Mouse (Mus musculus) left cerebral cortex, adult 8-10 months (tissue): ENCODE data around the gene Slpi. TPM values are rescaled to one million over a fixed set of nuclear protein-coding genes. Genes with fewer than 3 reads are reported as not detected.
A peak's percentile ranks its signal among the peaks of the same experiment; 100 is the strongest.

Experiments
- DNase-seq, 2 experiments: peaks; one replicate each; pipeline ENCODE4 v3.0.0; 2022; ENCODE audit warnings: low spot score in 2 of 2
- total RNA-seq, 4 experiments: library from RNA; stranded (reverse); gene quantifications; 2 replicates each; pipeline ENCODE4 v1.2.4; 2022

The Slpi gene
- total RNA-seq, 4 experiments from 2014 or later: 0.62 to 1.8 (median 1.3) TPM; not detected in 1

GRCm38 (mm10) chr2:164421306-164421705 lies 32.4 kb upstream of the Slpi start:
- no peak for DNase-seq

GRCm38 (mm10) chr2:164419489-164419888 lies 30.6 kb upstream of the Slpi start:
- no peak for DNase-seq

GRCm38 (mm10) chr2:164418308-164418875 lies 29.5 kb upstream of the Slpi start:
- DNase-seq: no peak

- DNase-seq: no peak
Measured at GRCm38 (mm10) chr2:164417198-164417597, 28.3 kb upstream of the Slpi start.

GRCm38 (mm10) chr2:164414581-164414980 lies 25.7 kb upstream of the Slpi start:
- no peak for DNase-seq

- DNase-seq: no peak
Measured at GRCm38 (mm10) chr2:164414167-164414566, 25.3 kb upstream of the Slpi start.

- peak in 1 of 2 experiments; percentile 50 for DNase-seq
Measured at GRCm38 (mm10) chr2:164407708-164408107, 18.8 kb upstream of the Slpi start.

- no peak for DNase-seq
Measured at GRCm38 (mm10) chr2:164405519-164405918, 16.6 kb upstream of the Slpi start.

GRCm38 (mm10) chr2:164405060-164405459 lies 16.2 kb upstream of the Slpi start, which contains the start of gene Matn4:
Gene Matn4, minus strand, starts transcription at chr2:164405160.
- DNase-seq: no peak

- no peak for DNase-seq
Measured at GRCm38 (mm10) chr2:164404082-164404990, 15.4 kb upstream of the Slpi start.

GRCm38 (mm10) chr2:164403396-164404081 lies 14.6 kb upstream of the Slpi start:
- no peak for DNase-seq

GRCm38 (mm10) chr2:164402906-164403305 lies 14.0 kb upstream of the Slpi start, which contains the start of gene Rbpjl:
Gene Rbpjl, plus strand, starts transcription at chr2:164403141.
- peak in 1 of 2 experiments; percentile 51 for DNase-seq

GRCm38 (mm10) chr2:164396911-164397310 lies 8.0 kb upstream of the Slpi start:
- DNase-seq: no peak

- DNase-seq: no peak
Measured at GRCm38 (mm10) chr2:164396076-164396475, 7.2 kb upstream of the Slpi start.

GRCm38 (mm10) chr2:164393126-164393525 lies 4.2 kb upstream of the Slpi start:
- no peak for DNase-seq

GRCm38 (mm10) chr2:164389499-164389898 lies 604 bp upstream of the Slpi start:
- peak; percentile 57 to 89 for DNase-seq

- peak in 1 of 2 experiments; percentile 57 for DNase-seq
Measured at GRCm38 (mm10) chr2:164386953-164387352, 1.9 kb downstream of the Slpi start.

- DNase-seq: peak in 1 of 2 experiments; percentile 37
Measured at GRCm38 (mm10) chr2:164385927-164386763, 2.8 kb downstream of the Slpi start.

GRCm38 (mm10) chr2:164383656-164384399 lies 5.1 kb downstream of the Slpi start:
- no peak for DNase-seq

GRCm38 (mm10) chr2:164382971-164383370 lies 5.9 kb downstream of the Slpi start:
- DNase-seq: no peak
